ENCODE assay signal across 10 mouse cellular contexts in the genomic region with DNA sequence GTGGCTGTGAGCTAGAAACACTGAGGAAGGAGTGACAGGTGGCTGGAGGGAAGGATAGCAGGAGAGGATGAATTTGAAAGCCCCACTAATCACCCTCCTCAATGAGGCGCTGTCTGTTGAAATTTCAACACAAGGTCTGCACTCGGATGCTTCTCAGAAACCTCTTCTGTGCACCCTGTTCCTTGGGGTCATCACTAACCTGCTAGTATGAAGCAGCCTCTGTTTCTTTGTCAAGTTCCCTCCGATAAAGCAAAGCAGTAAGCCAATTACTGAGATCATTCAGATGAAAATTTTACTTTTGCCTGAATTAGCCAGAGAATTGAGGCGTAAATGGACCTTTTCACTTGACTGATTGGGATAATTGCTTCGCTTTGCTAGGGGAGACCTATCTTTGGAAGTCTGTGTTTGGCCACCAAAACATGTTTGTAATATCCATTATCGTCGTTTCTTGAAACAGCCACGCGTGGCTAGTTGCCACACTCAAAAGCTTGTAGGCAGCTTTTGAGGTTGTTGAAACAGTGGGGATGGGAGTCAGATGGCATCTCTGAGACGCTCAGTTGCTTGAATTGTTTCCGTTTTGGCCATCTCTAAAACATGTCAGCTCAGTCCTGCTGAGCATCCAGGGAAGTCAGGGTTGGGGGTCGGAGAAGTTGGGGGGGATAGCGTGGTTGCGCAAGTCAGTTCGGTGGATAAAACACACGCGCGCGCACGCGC.
A peak's percentile ranks its signal among the peaks of the same experiment; 100 is the strongest.
DNase-seq lines count a peak whose midpoint lies in the region; ATAC-seq and TF ChIP-seq lines count a peak whose summit lies in the region.
"Had no signal": no experiment of that assay in that cellular context is flagged by ENCODE, and none has a peak within 500 bp of the region (broad histone marks: within the 10 kb centered on the region; RNA-seq: fewer than 3 reads in every experiment).

No protein-coding gene starts in this region.

- peaks cover 17% of the 10 kb centered on the region for H3K4me1 ChIP-seq in E14TG2a.4 (replicated peaks; ENCODE audit: low read depth, low read length)
- peaks cover 30% of the 10 kb centered on the region for H3K4me1 ChIP-seq in forebrain, embryonic 15.5 days
- peaks cover 15% of the 10 kb centered on the region for H3K4me1 ChIP-seq in midbrain, embryonic 11.5 days (ENCODE audit: control insufficient read depth, insufficient read depth, low read length)

- peak overlapping the region; percentile 17; the same call in 1 of the 2 replicates for H3K4me3 ChIP-seq in E14TG2a.4 (replicated peaks; ENCODE audit: low read length)
- peak overlapping the region; percentile 23 for H3K4me3 ChIP-seq in forebrain, embryonic 15.5 days
- no peak overlapping the region for H3K4me3 ChIP-seq in midbrain, embryonic 11.5 days (ENCODE audit: low read depth, low read length)
- H3K4me3 ChIP-seq: myocyte had no signal

- peak overlapping the region; percentile 77 for H3K27ac ChIP-seq in forebrain, embryonic 15.5 days (replicated peaks)
- H3K27ac ChIP-seq in midbrain, embryonic 11.5 days (ENCODE audit: low read depth, low read length): peak overlapping the region; percentile 30; the same call in 1 of the 2 replicates

- no peaks in the 10 kb centered on the region for H3K9me3 ChIP-seq in E14TG2a.4 (ENCODE audit: low read length)
- H3K9me3 ChIP-seq in forebrain, embryonic 15.5 days: no peaks in the 10 kb centered on the region
- no peaks in the 10 kb centered on the region for H3K9me3 ChIP-seq in midbrain, embryonic 11.5 days (ENCODE audit: control insufficient read depth, low read length)

- ATAC-seq in forebrain, embryonic 15.5 days (replicated peaks): peak; percentile 39
- no peak for ATAC-seq in midbrain, embryonic 11.5 days (ENCODE audit: low FRiP score)
- ATAC-seq in granulocyte monocyte progenitor cell, adult 5-6 weeks (replicated peaks; ENCODE audit: poor library complexity, severe bottlenecking): no peak

- 28% methylated on average over 21 of the region's 21 CpGs for WGBS in forebrain, embryonic 15.5 days
- 75% methylated on average over 21 of the region's 21 CpGs for WGBS in midbrain, embryonic 11.5 days

- DNase-seq in Muller cell, postnatal 12 days (ENCODE audit: inconsistent ontology term): peak; percentile 95
- DNase-seq in midbrain, embryonic 11.5 days (ENCODE audit: low spot score, missing footprints): no peak
- no peak for DNase-seq in adrenal gland, adult (ENCODE audit: inconsistent age in 2 of 2, low spot score in 1 of 2)
- DNase-seq in layer of hippocampus, postnatal 10 days (ENCODE audit: low spot score in 2 of 2): no peak
- DNase-seq: heart, postnatal 14 days; spleen, adult 18-20 months had no signal

- peak overlapping the region; percentile 43 for H3K4me2 ChIP-seq in forebrain, embryonic 15.5 days (replicated peaks)
- H3K4me2 ChIP-seq in midbrain, embryonic 11.5 days: no peak overlapping the region

- TF ChIP-seq CTCF in E14TG2a.4 (conservative IDR thresholded peaks at IDR 0.05; ENCODE audit: low read length): no peak

- H3K9ac ChIP-seq in forebrain, embryonic 15.5 days (replicated peaks): peak overlapping the region; percentile 24; the same call in 1 of the 2 replicates
- no peak overlapping the region for H3K9ac ChIP-seq in midbrain, embryonic 11.5 days (ENCODE audit: low read length)

- H3K27me3 ChIP-seq in E14TG2a.4 (ENCODE audit: insufficient read depth, low read length): peaks cover 7% of the 10 kb centered on the region; the same call in 1 of the 2 replicates
- peaks cover 5% of the 10 kb centered on the region; the same call in 1 of the 2 replicates for H3K27me3 ChIP-seq in forebrain, embryonic 15.5 days
- H3K27me3 ChIP-seq in midbrain, embryonic 11.5 days (ENCODE audit: control insufficient read depth, insufficient read depth, low read length): no peaks in the 10 kb centered on the region

- no peaks in the 10 kb centered on the region for H3K36me3 ChIP-seq in E14TG2a.4 (ENCODE audit: insufficient read depth, low read length)
- no peaks in the 10 kb centered on the region for H3K36me3 ChIP-seq in forebrain, embryonic 15.5 days
- H3K36me3 ChIP-seq in midbrain, embryonic 11.5 days (ENCODE audit: control insufficient read depth, insufficient read depth, low read length): no peaks in the 10 kb centered on the region
